Mouse (Mus musculus) retina, embryonic 14.5 days (tissue): ENCODE measurements at regions not wholly inside any gene's neighbourhood (a gene's known extent, or its start where the extent isn't known, plus 50 kb on each side); places are given as distances from the start of the nearest gene placed in this dataset.
"Not testable (repeated sequence)": the region's sequence is repeated elsewhere in the genome, so short reads cannot be mapped to it uniquely, and the experiment has no call there.

Experiments
- DNase-seq: peaks from one replicate; pipeline ENCODE4 v3.0.0-alpha.2; 2015; ENCODE audit warnings: low spot score

DNA sequence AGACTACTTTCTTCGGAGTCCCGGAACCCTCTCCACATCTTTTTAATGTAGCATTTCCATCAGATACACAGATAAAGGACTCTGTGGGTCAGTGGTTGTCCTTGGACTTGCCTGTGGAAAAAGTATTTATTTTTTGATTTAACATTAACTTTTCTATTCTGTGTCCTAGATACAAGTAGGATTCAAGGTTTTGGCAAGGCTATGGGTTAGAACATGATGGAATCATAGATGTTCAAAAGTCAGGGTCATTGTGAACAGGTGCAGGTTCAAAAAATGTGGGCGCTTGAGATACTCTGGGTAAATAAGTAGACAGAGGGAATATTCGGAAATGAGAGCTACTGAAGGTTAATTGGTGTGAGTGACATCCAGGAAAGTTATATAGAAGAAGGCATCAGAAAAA lies 347.7 kb downstream of the Cypt12 start:
- no peak for DNase-seq

- no peak for DNase-seq
Measured at GRCm38 (mm10) chr3:18298699-18299098, 350.5 kb downstream of the Cypt12 start.

- DNase-seq, result no peak
Measured at GRCm38 (mm10) chr3:18299502-18299901, 351.3 kb downstream of the Cypt12 start.

GRCm38 (mm10) chr3:18319433-18319832 lies 371.2 kb downstream of the Cypt12 start:
- no peak for DNase-seq

DNA sequence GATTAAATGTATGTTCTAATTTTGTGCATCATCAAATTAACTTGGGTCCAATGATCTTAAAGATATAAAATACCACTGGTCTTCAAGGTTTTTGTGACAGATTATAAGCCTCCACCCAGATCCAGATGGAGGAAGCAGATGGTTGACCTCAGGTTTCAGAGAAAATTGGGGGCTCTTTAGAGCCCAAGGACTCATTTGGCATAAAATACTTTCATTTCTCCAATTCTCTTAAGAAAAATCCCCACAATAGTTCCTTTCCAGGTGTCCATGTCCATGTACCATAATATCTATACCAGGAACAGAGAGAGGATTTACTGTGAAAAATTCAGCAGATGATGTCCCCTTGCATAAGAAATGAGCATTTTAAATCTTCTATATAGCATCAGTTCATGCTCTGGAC lies 385.0 kb downstream of the Cypt12 start:
- DNase-seq, result no peak

- DNase-seq, result no peak
Measured at GRCm38 (mm10) chr3:18339189-18339588, 391.0 kb downstream of the Cypt12 start.

DNA sequence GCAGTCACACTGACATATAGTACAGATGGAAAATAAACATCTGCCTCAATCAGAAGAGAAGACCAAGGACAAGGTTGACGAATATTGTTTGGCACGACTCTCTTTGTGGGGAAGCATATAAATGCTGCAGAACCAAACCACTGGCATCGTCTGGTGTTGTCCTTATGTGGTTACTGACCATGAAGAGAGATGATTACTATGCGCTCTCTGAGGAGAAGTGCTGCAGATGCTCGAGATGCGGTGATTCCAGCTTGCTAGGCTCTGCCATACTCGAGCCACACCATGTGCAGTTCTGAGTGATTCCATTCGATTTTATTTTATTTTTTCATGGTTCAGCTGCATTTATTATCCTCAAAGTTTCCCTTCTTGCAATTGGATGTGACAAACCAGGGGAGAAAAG lies 393.5 kb downstream of the Cypt12 start:
- no peak for DNase-seq

DNA sequence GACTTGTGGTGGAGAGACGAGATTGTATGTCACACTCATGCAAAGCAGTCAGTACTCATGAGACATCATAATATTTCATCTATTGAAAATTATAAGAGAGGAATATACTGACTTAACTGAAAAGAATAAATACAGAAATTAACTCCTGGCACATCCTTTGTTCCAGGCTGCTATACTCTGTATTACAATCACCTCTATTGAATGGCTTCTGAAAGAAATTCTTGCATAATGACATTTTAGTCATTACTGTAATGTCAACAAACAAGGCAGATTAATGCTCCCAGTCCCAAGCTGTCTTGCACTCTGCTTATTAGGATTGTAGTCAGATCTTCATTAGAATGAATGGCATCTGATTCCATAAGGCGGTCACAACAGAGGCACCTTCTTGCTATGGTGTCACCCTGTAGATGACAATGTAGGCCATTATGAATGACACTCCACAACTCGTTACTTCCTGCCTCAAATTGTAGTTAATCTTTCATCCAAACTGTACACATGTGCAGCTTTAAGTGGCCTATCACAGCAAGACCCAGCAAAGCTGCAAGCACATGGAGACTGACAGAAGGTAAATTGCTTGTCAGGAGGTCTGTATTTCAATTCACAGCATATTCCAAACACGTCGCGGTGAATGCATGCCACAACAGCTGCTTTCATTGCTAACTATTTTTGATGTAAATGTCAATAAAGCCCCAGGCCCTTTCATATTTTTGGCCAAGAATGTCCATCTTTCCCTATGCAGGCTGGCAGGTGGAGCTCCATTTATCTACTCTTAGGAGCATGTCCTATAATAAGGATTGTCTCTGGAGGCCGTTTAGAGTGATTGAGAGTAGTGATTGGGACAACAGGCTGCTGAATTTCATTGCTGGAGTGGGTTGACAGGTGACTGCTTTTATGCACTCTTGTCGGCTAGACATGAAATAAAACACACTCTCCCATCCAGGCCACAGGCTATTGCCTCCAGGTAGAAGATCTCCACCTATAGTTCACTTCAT lies 430.1 kb downstream of the Cypt12 start:
- peak; percentile 4 for DNase-seq

GRCm38 (mm10) chr3:18421886-18422575 lies 473.8 kb downstream of the Cypt12 start:
- no peak for DNase-seq

- no peak for DNase-seq
Measured at GRCm38 (mm10) chr3:18428908-18429307, 480.7 kb downstream of the Cypt12 start.

DNA sequence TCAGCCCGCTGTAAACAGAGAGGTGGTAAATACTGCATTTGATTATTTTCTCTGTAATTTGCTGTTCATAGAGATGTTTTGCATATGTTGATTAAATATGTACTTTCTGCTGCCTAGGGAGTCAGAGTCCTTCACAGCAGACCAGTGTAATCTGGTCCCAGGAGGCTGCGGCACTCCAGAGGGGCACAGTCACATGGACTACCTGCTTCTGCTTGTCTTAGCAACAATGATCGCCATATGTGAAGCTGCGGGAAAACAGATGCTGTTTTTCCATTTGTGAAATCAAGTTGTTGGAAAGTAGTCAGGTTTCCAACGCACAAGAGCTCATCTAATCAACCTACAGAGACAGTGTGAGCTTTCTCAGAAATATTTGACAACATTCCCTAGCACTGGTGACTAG lies 490.6 kb downstream of the Cypt12 start:
- DNase-seq, result no peak

- DNase-seq, result no peak
Measured at GRCm38 (mm10) chr3:18452197-18452933, 504.2 kb downstream of the Cypt12 start.

GRCm38 (mm10) chr3:18453220-18453985 lies 505.2 kb downstream of the Cypt12 start:
- no peak for DNase-seq

GRCm38 (mm10) chr3:18453986-18454291 lies 505.7 kb downstream of the Cypt12 start:
- no peak for DNase-seq

DNA sequence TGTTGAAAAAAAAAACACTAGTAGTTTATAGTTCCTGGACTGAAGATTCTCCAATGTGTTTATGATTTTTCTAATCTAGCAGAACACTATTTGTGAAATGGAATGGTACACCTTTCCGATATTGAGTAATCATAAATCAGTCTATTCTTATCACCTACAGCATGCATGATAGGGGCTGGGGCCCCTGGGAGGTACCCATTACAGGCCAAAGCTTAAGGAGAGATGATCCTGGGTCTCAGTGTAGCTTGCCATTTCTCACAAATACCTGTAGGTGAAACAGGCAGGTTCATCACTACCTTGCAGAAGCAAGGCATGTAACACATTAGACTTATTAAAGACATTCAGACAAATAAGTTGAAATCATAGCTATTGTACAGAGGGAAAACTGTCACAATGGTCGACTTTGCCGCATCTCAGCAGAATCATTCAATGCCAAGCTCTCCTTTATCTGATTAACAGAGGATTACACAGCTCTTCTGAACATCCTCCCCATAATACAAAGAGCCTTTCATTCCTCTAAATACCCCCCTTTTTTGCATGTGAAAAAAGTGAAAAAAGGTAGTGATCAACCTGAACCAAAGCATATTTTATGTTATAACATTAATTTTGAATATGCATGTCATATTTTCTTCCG lies 506.5 kb downstream of the Cypt12 start:
- DNase-seq, result not testable (repeated sequence)

GRCm38 (mm10) chr3:18456033-18456690 lies 508.0 kb downstream of the Cypt12 start:
- DNase-seq, result no peak

GRCm38 (mm10) chr3:18460267-18460666 lies 512.1 kb downstream of the Cypt12 start:
- no peak for DNase-seq

GRCm38 (mm10) chr3:18471846-18472245 lies 523.6 kb downstream of the Cypt12 start:
- no peak for DNase-seq

GRCm38 (mm10) chr3:18479557-18479956 lies 531.3 kb downstream of the Cypt12 start:
- DNase-seq, result no peak

- no peak for DNase-seq
Measured at GRCm38 (mm10) chr3:18482006-18482405, 533.8 kb downstream of the Cypt12 start.

DNA sequence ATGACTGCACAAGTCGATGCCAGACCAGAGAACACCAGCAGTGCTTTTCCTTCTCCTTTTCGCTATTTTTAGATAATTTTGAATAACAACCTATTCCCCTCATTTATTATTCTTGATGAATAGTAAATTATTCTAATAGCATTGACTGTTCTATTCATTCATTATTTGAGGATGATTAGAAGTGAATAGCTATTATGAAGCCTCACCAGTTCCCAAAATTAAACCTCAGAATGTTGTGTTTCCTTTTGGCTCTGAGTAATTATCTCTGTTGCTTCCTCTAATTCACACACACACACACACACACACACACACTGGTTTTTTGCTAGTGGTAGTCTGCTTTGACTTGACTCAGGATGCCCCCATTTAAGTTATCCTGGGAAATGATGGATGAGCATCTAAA lies 540.7 kb downstream of the Cypt12 start:
- DNase-seq, result no peak
